Mouse (Mus musculus): ENCODE data around the gene Kpna2.
"Not testable (repeated sequence)": the region's sequence is repeated elsewhere in the genome, so short reads cannot be mapped to it uniquely, and the experiment has no call there.

Kpna2 gene

GRCm38 (mm10) chr11:107018606-107019005 is 19.3 kb upstream of the Kpna2 start:
- peak; percentile 86 for DNase-seq (ENCODE audit: low read depth, low spot score)

GRCm38 (mm10) chr11:107017339-107017886 is 18.1 kb upstream of the Kpna2 start:
- DNase-seq (ENCODE audit: low read depth, low spot score): no peak

GRCm38 (mm10) chr11:107016893-107017292 is 17.6 kb upstream of the Kpna2 start:
- DNase-seq (ENCODE audit: low read depth, low spot score): no peak

GRCm38 (mm10) chr11:107015535-107016187 is 16.3 kb upstream of the Kpna2 start:
- DNase-seq (ENCODE audit: low read depth, low spot score): peak; percentile 83

- DNase-seq (ENCODE audit: low read depth, low spot score): peak; percentile 87
These were observed 15.4 kb upstream of the Kpna2 start for GRCm38 (mm10) chr11:107014597-107015309.

GRCm38 (mm10) chr11:107014020-107014585 is 14.8 kb upstream of the Kpna2 start:
- DNase-seq (ENCODE audit: low read depth, low spot score): peak; percentile 85

- DNase-seq (ENCODE audit: low read depth, low spot score): peak; percentile 95
These were observed 13.1 kb upstream of the Kpna2 start for GRCm38 (mm10) chr11:107012324-107013017.

- no peak for DNase-seq (ENCODE audit: low read depth, low spot score)
These were observed 12.5 kb upstream of the Kpna2 start for GRCm38 (mm10) chr11:107011669-107012323.

GRCm38 (mm10) chr11:107011171-107011570 is 11.8 kb upstream of the Kpna2 start:
- DNase-seq (ENCODE audit: low read depth, low spot score): no peak

- no peak for DNase-seq (ENCODE audit: low read depth, low spot score)
These were observed 11.1 kb upstream of the Kpna2 start for GRCm38 (mm10) chr11:107010447-107010846.

- no peak for DNase-seq (ENCODE audit: low read depth, low spot score)
These were observed 6.2 kb upstream of the Kpna2 start for GRCm38 (mm10) chr11:107005538-107005937.

- peak; percentile 90 for DNase-seq (ENCODE audit: low read depth, low spot score)
These were observed 2.7 kb upstream of the Kpna2 start for GRCm38 (mm10) chr11:107001760-107002675.

- DNase-seq (ENCODE audit: low read depth, low spot score): peak; percentile 51
These were observed 690 bp upstream of the Kpna2 start for GRCm38 (mm10) chr11:106999949-107000513.

- DNase-seq (ENCODE audit: low read depth, low spot score): peak; percentile 58
These were observed 640 bp downstream of the Kpna2 start for GRCm38 (mm10) chr11:106998651-106999150.

GRCm38 (mm10) chr11:106997976-106998375 is 1.4 kb downstream of the Kpna2 start:
- no peak for DNase-seq (ENCODE audit: low read depth, low spot score)

- DNase-seq (ENCODE audit: low read depth, low spot score): not testable (repeated sequence)
These were observed 2.8 kb downstream of the Kpna2 start for GRCm38 (mm10) chr11:106996492-106996891.

- no peak for DNase-seq (ENCODE audit: low read depth, low spot score)
These were observed 4.9 kb downstream of the Kpna2 start for GRCm38 (mm10) chr11:106994246-106995085.

GRCm38 (mm10) chr11:106987384-106987783 is 12.0 kb downstream of the Kpna2 start:
- DNase-seq (ENCODE audit: low read depth, low spot score): no peak

Measured in R1 (cell line).